Mouse (Mus musculus): ENCODE measurements at regions not wholly inside any gene's neighbourhood (a gene's known extent, or its start where the extent isn't known, plus 50 kb on each side); places are given as distances from the start of the nearest gene placed in this dataset.

DNA sequence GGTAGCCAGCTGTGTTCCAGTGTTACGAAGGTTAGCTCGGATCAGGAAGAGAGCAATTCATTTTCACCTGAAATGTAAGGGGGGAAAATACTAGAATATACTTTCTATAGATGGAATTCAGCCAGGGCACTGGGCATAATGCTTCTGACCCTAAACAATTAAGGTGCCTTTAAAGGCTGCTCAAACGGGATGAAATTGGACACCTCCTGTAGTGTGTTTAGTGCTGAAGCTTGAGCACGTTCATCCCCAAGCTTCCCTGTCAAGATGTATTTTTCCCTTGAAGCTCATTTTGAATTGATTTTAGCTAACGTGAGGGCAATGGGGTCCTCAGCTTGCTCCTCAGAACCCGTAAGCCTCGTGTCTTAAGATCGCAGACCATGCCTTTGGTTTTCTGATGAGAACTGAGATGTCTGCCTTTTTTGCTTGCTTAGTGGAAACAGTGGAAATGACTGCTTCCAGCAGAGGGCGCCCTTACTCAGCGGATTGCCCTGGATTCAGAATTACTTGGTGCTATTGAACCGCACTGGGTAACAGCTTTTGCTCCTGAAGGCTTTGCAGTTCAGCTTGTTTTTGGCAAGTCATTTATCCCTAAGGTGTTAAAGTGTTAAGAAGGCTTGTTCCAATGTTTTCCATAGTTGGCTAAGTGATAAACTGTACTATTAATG lies 74.6 kb upstream of the Fermt1 start:
- DNase-seq = peak; percentile 77

GRCm38 (mm10) chr2:133021244-133021643 lies 75.5 kb upstream of the Fermt1 start:
- DNase-seq = no peak

DNA sequence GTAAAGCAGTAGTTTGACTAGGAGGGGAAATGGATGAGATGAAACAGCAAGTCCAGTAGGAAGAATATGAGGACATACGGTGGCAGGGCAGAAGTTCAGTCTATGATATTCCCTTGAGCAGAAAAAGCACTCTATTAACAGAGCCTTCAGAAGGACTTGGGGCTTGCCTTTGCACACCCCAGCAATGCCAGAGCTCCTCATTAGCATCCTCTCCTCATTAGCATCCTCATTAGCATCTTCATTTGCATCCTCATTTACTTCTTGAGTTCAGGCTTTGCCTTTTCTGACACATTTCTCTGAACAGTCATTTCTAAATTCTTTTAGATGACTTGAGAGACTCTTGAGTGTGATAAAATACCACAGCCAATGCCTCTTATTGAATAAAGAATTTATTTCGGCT lies 81.3 kb upstream of the Fermt1 start:
- no peak for DNase-seq

GRCm38 (mm10) chr2:133035421-133035820 lies 89.7 kb upstream of the Fermt1 start:
- DNase-seq = no peak

DNA sequence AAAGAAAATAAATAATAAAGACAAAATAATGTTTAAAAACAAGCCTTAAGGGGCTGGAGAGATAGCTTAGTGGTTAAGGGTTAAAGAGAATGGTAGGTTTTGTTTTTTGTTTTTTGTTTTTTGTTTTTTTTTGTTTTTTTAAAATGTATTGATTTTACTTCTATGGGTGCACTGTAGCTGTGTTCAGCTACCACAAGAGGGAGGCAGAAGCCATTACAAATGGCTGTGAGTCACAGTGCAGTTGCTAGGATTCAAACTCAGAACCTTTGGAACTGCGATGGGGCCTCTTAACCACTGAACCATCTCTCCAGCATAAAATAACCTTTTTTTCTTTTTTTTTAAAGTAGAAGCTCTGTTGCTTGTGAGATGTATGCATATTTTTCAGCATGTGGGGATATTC lies 95.0 kb upstream of the Fermt1 start:
- DNase-seq = no peak

DNA sequence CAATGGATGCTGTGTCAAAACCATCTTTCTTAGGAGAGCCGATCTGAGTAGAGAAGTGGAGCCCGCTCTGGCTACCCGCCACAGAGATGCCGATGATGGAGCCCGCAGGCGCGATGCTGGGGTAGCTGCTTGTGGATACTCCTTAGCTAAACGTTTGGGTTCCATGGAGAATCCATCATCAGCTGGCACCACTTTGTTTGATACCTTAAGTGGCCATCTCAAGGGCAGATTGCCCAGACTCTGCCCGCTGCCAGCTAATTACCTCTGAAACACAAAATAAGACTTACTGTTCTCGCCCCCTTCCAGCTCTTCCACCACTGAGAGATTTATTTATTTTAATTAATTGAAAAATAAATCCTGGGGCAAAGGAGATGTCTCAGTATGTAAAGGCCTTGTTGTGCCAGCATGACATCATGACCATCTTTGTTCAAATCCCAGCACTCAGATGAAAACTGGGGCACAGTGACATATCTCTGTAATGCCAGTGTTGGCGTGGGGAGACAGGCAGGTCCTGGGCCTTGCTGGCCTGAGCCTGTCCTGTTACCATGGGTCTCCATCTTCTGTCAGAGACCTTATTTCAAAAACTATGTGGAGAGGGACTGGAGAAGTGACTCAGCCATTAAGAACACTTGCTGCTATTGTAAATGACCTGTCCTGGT lies 132.1 kb upstream of the Fermt1 start:
- DNase-seq = no peak

- DNase-seq = no peak
Measured at GRCm38 (mm10) chr2:133090976-133091375, 145.3 kb upstream of the Fermt1 start.

DNA sequence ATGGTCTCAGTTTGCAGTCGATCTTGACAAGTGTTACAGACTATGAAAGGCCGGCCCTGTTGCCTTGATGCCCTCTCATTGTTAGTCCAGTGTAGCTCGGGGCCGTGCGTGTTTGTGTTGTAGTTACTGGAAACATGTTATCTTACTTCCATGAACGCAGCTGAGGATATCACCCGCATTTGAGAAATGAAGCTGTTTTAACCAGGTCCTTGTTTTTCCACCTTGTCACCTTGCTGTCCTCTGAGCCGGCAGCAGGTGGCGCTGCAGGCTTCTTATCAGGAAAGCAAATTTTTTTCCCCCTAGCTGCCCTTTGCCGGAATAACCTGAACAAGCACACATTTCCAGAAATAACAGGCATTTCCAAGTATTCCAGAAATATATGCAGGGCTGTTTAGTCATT lies 167.9 kb upstream of the Fermt1 start:
- peak; percentile 71 for DNase-seq

DNA sequence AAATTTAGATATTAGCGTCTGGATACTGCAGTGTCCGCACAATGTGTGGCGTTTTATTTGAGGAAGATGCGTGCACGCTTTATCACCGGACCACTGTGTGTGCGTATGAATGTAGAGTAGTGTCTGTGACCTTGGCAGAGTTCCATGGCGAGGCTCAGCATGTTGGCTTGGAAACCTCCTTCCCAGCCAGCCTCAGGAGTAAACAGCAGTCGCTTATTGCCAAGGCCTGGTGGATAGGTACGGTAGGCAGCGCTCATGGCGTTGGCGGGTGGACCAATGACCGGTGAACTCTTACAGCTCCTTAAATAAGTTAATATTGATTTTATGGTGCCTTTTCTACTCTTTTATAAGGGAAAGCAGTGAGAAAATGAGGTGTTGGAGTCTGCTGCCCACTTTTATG lies 172.9 kb upstream of the Fermt1 start:
- DNase-seq = no peak

DNA sequence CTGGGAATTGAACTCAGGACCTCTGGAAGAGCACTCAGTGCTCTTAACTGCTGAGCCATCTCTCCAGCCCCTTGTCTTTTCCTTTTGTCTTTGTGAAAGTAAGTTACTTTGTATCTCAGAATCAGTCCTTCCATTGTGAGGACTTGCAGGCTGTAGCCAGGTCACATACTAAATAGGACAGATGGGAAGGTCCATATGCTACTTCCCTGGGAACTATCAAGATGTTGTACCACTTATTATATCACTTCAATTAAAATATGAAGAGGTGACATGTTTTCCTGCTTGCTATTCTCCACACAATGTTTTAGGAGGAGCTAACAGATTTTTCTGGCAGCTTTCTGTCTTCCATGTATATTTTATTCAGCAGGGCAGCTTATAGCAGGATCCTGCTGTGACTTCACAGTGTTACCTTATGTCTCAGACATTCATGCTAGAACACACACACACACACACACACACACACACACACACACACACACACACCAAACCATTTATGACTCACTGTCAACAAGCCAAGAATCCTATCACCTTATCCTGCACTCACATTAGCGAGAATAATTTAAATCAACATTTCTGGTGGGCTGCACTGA lies 179.6 kb upstream of the Fermt1 start:
- DNase-seq = no peak

DNA sequence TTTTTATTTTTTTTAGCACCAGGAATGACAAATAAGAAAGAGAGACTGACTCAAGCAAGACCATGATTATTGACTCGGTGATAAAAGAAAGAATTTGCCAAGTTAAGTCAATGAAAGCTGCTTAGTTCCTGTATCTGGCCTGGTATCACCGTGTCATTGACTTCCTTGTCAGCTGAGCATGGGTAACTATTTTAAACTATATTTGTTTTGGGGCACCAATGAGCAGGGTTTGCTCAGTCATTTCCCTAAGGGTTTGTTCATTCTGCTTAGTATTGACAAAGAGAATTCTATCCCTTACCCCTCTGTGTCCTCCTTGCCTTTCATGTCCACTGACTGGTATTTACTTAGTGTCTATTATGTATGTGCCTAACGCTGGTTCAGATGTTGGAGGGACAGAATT lies 189.2 kb upstream of the Fermt1 start:
- no peak for DNase-seq

DNA sequence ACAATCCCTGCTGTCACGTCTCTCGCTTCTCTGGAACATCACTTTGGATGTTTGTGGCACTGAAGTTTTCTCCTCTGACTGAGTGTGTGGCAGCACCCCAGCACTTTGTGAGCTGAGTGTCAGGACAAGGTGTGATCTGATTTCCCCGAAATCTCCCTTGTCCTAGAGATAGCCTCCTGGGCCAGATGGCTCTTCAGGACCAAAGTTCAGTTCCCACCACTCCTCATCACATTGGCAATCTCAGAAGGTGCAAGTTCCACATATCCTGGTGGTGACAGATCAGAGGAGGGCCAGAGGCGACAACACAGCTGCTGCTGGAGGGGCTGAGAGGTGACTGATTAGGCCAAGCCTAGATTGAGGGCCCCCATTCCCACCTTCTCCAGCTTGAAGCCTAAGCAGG lies 193.2 kb upstream of the Fermt1 start:
- no peak for DNase-seq

DNA sequence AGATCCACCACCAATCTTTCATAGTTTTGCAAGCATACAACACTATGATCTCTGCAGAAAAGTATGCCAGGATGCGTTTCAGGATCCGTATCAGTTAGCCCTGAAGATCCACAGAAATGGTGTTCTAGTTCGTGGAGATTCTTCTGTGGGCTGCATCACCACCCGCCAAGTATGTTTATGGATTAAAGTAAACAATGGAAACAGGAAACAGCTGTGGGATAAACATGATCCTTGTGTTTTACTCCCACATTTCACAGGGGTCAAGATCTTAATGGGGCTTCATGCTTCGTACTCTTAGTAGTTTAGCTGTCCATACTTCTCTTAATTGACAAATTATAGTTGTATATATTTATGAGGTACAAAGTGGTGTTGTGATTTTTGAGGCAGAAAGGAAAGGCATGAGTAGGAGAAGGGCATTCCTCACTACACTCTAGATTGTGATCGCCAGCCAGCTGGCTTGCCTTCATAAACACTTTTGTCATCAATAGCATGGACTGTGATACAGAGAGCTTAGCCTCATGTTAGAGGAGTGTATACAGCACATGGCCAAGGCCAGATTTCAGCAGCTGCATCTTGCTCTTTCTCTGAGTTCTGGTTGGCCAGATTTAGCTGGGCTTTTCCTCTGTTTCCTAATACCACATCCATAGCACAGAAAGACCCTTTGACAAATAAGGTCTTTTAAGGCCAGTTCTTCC lies 195.8 kb upstream of the Fermt1 start:
- DNase-seq = no peak

GRCm38 (mm10) chr2:133152461-133152860 lies 206.8 kb upstream of the Fermt1 start:
- DNase-seq = no peak

GRCm38 (mm10) chr2:133156537-133156936 lies 210.8 kb upstream of the Fermt1 start:
- DNase-seq = peak; percentile 47

DNA sequence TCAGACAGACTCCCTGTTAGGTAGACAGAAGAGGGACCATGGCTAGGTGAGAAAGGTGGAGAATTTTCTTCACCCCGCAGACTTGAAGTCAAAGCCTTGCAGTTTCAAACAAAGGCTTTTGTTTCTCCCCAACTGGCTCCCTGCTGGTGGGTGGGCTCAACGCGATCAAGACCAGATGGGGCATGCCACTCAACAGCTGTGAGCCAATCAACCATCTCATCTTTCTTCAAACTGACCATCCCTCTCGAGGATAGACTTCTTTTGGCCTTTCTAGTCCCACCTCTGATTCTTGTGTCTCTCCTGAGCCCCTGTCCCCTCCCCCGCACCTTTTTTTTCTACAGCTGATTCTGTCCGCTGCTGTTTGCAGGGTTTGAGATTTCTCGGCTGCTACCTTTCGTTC lies 212.5 kb upstream of the Fermt1 start:
- DNase-seq = no peak

GRCm38 (mm10) chr2:133159398-133159797 lies 213.7 kb upstream of the Fermt1 start:
- peak; percentile 20 for DNase-seq

DNA sequence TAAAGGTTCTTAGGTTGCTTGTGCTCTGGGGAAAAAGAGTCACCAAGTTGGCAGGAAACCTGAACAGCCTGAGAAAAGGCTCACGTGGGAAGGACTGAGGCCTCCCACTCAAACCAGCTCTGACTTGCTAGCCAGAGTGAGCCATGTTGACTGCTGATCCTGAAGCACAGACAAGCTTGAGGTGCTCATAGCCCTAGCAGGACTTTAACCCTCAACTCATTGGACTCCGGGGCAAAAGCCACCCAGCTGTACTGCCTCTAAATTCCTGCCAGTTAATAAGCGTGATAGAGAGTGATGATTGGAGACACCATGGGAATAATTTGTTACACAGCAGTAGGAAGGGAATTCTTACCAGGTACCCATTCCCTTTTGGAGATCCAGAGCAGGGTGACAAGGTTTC lies 230.7 kb upstream of the Fermt1 start:
- no peak for DNase-seq

- DNase-seq = no peak
Measured at GRCm38 (mm10) chr2:133181216-133181615, 235.5 kb upstream of the Fermt1 start.

- DNase-seq = no peak
Measured at GRCm38 (mm10) chr2:133182920-133183319, 237.2 kb upstream of the Fermt1 start.

DNA sequence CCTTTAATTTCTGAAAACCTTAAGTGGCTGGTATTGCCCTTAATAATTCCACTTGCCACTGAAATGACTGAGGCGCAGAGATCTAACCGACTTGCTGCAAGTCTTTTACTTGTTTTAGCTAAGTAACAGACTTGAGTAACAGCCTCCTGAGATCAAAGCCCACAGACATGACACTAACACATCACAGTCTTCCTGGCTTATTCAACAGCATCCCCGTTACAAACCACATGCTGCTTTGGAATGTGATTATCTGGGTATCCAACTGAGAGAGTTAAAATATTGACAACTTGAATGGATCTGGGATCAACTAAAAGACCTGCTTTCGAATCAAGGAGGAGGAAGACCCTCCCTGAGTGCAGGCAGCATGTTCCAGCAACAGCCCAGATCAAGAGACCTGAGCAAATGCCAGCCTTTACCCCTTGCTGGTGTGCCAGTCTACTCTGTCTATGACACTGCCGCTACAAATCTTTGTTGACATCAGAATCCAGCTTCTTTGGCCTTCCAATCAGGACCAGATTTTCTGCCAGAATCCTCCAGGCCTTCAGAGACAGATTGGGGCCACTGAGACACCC lies 258.7 kb upstream of the Fermt1 start:
- no peak for DNase-seq

DNA sequence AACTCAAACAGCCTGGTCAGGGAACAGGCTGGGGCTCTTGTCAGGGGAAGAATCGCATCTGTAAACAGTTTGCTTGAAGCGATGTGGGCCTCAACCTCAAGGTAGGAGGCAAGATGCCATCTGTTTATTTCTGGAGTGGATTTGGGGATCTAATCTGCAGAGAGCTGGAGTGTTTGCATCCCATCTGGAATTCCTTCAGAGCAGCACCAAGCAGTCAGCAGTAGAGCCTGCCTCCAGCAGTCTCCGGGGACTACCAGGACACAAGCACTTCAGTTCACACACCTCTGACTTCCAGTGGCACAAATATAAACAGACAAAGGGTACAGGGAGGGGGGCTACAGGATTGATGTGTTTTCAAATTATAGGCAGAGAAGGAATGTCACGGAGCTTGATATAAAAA lies 262.8 kb upstream of the Fermt1 start:
- DNase-seq = no peak
